Mouse (Mus musculus) large intestine, adult 2 months (tissue): Measurements from ENCODE around the gene Smarcc2. TPM values are rescaled to one million over a fixed set of nuclear protein-coding genes. Genes with fewer than 3 reads are reported as not detected.
A peak's percentile ranks its signal among the peaks of the same experiment; 100 is the strongest.

Source experiments
- DNase-seq: peaks from one replicate; pipeline ENCODE4 v3.0.0-alpha.2; 2012; ENCODE audit warnings: low read depth, low spot score
- WGBS: fragments of 180-500 bp; shearing (Covaris S2); methylation state at CpG from one replicate; pipeline ENCODE4 v1.1.7; 2018; 5-methylcytosine and 5-hydroxymethylcytosine counted together
- polyA plus RNA-seq: library from polyadenylated mRNA; depleted of rRNA; stranded (reverse); fragments of >200 nt; gene quantifications from 2 replicates; pipeline ENCODE4 v1.2.3, GENCODE M21; 2012; rRNA removed

Gene Smarcc2
- 43.3 and 67.4 TPM in 2 replicates for polyA plus RNA-seq

- under 1% methylated on average over 69 of the region's 86 CpGs for WGBS
- DNase-seq, result peak; percentile 43
Observed at GRCm38 (mm10) chr10:128458719-128459408, at the start of gene Smarcc2. Gene Smarcc2, plus strand, starts transcription at chr10:128459248.

GRCm38 (mm10) chr10:128409692-128410559, 49.1 kb upstream of the Smarcc2 start:
- WGBS, result 1% methylated on average over 36 of the region's 36 CpGs
- DNase-seq, result peak; percentile 98

GRCm38 (mm10) chr10:128410560-128410845, 48.5 kb upstream of the Smarcc2 start:
- WGBS, result 4% methylated on average over 4 of the region's 4 CpGs
- no peak for DNase-seq

GRCm38 (mm10) chr10:128411211-128412054, 47.6 kb upstream of the Smarcc2 start, which contains the start of the genes Nabp2 and Rnf41:
Gene Nabp2, minus strand, starts transcription at chr10:128411492.
Gene Rnf41, plus strand, starts transcription at chr10:128411657.
- DNase-seq, result peak; percentile 80
- WGBS, result under 1% methylated on average over 50 of the region's 50 CpGs

GRCm38 (mm10) chr10:128412055-128412381, 47.0 kb upstream of the Smarcc2 start:
- DNase-seq, result no peak
- WGBS, result 3% methylated on average over 14 of the region's 14 CpGs

- 26% methylated on average over 1 of the region's 1 CpGs for WGBS
- DNase-seq, result no peak
Observed at GRCm38 (mm10) chr10:128412558-128412957, 46.5 kb upstream of the Smarcc2 start.

GRCm38 (mm10) chr10:128413076-128413475, 46.0 kb upstream of the Smarcc2 start:
- DNase-seq, result no peak
- 36% methylated on average over 1 of the region's 1 CpGs for WGBS

GRCm38 (mm10) chr10:128414848-128415247, 44.2 kb upstream of the Smarcc2 start:
- WGBS, result 53% methylated on average over 5 of the region's 5 CpGs
- DNase-seq, result no peak

GRCm38 (mm10) chr10:128422426-128422825, 36.6 kb upstream of the Smarcc2 start:
- DNase-seq, result no peak
- 60% methylated on average over 5 of the region's 5 CpGs for WGBS

- DNase-seq, result no peak
Observed at GRCm38 (mm10) chr10:128424604-128425003, 34.4 kb upstream of the Smarcc2 start.

GRCm38 (mm10) chr10:128425260-128425659, 33.8 kb upstream of the Smarcc2 start:
- 83% methylated on average over 3 of the region's 3 CpGs for WGBS
- no peak for DNase-seq

More at GRCm38 (mm10) chr10:128424604-128425003, 34.4 kb upstream of the Smarcc2 start:
- WGBS, result 38% methylated on average over 7 of the region's 7 CpGs

GRCm38 (mm10) chr10:128429052-128429451, 30.0 kb upstream of the Smarcc2 start:
- WGBS, result 72% methylated on average over 5 of the region's 5 CpGs
- DNase-seq, result no peak

GRCm38 (mm10) chr10:128429454-128429853, 29.6 kb upstream of the Smarcc2 start:
- DNase-seq, result no peak
- 82% methylated on average over 4 of the region's 4 CpGs for WGBS

- 71% methylated on average over 2 of the region's 2 CpGs for WGBS
Observed at GRCm38 (mm10) chr10:128433417-128433816, 25.6 kb upstream of the Smarcc2 start.

GRCm38 (mm10) chr10:128434681-128435080, 24.4 kb upstream of the Smarcc2 start:
- 67% methylated on average over 10 of the region's 10 CpGs for WGBS
- DNase-seq, result no peak

More at GRCm38 (mm10) chr10:128433417-128433816, 25.6 kb upstream of the Smarcc2 start:
- no peak for DNase-seq

- no peak for DNase-seq
- 82% methylated on average over 17 of the region's 17 CpGs for WGBS
Observed at GRCm38 (mm10) chr10:128435186-128435823, 23.7 kb upstream of the Smarcc2 start.

- DNase-seq, result no peak
- WGBS, result 76% methylated on average over 5 of the region's 5 CpGs
Observed at GRCm38 (mm10) chr10:128435873-128436272, 23.2 kb upstream of the Smarcc2 start.

- WGBS, result 84% methylated on average over 8 of the region's 8 CpGs
- DNase-seq, result no peak
Observed at GRCm38 (mm10) chr10:128436376-128436775, 22.7 kb upstream of the Smarcc2 start.

GRCm38 (mm10) chr10:128438675-128439279, 20.3 kb upstream of the Smarcc2 start:
- no peak for DNase-seq
- 67% methylated on average over 10 of the region's 10 CpGs for WGBS
